Mouse (Mus musculus) liver, postnatal 0 days (tissue): ENCODE data around the gene Cyp2t4.

ENCODE experiments used
- CTCF ChIP-seq: sonication (generic); IDR thresholded peaks from 2 replicates; pipeline ENCODE4 v1.5.1; 2016; ENCODE audit warnings: antibody characterized with exemption, low read depth
- EP300 ChIP-seq: IDR thresholded peaks from 2 replicates; pipeline ENCODE4 v1.6.1; 2016; ENCODE audit warnings: antibody characterized with exemption, low read depth, mild to moderate bottlenecking

- TF ChIP-seq CTCF (no peak), EP300 (no peak)
Measured at GRCm38 (mm10) chr7:27166229-27166613, 12.7 kb downstream of the Cyp2t4 start.
